Mouse (Mus musculus): ENCODE data around the gene Pbx3.

The Pbx3 gene

DNA sequence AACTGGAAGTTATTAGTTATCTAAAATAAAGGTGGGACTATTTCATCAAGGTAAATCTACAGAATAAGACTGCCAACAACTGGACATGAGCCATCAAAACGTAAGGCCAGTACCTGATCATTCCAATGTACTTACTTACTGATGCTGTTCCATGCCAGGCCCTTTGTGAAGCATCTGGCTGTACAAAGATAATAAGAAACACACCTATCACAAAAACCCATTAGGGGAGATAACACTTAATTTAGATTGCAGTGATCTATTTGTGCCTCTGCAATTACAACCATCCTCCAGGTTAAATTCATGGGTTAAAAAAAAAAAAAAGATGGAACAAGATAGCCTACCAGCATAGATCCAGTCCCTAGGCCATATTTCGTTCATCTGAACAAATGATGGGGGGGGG, 88.7 kb downstream of the Pbx3 start:
- DNase-seq: no peak

DNA sequence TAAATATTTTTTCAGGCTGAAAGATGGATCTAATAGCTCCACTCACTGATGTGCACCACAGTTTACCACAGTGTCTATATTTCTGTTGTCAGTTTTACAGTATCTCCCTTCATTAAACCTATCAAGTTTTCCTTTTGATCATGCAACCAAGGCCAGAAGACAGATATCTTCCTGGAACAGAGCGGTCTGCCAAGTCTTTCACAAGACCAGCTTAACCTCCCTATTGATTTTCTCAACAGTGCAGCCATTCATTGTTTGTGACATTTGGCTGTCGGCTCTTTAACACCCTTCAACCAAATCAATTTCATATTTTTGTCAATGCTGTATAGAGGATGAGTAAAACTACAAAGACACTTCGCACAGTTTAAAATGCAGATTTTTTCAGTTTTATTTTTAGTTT, 91.9 kb downstream of the Pbx3 start:
- no peak for DNase-seq

DNA sequence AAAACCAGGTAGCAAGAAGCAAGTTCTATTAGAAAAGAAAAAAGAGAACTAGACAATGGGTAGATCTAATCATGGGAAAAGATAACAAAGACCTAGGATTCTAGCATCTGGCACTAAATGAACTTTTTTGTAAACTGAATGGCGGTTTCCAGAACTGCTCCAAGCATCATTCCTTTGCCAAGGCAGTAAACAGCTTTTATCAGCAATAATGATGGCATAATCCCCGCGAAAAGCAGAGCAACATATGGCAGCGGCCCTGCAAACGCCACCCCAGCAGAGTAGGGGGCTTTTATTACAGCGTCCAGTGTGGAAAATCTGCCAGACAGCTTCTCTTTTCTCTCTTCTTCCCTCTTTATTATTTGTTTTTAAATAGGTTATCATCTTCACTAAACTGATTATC, 93.2 kb downstream of the Pbx3 start:
- no peak for DNase-seq

DNA sequence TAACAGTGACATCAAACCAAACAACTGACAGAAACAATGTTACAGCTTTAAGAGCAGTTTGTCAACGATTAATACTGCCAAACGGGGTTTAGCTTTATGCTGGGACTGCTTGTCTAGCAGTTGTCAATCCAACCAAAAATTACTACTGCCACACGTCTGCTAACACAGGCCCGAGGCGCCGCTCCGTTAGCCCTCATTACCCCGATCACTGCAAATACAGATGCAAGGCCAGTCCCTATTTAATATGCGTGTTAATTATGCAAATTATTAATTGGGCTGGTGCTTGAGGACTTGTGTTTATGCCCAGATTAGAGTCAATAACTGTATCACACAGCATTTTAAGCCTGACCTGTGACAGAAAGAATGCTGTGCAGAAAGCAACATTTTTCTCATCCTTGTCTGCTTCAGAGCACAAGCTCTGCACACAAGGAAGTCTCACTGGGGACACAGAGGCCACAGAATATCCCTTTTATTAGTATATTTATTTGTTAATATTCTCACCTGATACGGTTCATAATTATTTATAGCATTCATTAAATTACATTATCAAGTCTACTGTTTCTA, 97.2 kb downstream of the Pbx3 start:
- DNase-seq: no peak

DNA sequence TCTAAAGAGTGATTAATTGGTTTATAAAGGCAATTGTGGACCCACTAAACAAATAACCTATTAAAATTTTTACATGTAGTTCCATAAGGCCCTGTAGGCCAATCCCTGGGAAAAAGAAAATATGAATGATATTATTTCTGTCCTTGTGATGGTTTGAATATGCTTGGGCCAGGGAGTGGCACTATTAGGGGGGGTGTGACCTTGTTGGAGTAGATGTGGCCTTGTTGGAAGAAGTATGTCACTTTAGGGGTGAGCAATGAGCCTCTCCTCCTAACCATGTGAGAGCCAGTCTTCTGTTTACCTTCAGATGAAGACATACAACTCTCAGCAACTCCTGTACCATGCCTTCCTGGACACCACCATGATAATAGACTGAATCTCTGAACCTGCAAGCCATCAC, 110.9 kb downstream of the Pbx3 start:
- no peak for DNase-seq

DNA sequence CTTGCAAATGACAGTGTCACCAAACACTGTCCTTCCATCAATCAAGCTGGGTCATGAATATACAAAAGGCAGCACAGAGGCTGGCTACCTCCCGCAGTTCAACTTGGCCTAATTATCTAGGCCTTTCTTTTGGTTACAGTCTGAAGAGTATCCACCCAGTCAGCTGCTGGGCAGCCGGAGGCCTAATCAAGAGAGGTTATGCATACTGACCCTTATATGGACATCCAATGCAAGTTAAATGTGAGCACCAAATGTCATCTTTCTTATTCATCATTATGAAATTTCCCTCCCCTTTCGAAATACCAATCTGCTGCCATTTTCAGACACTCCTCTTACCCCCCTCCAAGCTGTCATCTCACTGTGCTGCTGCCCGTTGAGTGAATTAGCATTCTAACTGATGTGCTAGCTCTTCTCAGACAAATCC, 112.3 kb downstream of the Pbx3 start:
- DNase-seq: no peak

DNA sequence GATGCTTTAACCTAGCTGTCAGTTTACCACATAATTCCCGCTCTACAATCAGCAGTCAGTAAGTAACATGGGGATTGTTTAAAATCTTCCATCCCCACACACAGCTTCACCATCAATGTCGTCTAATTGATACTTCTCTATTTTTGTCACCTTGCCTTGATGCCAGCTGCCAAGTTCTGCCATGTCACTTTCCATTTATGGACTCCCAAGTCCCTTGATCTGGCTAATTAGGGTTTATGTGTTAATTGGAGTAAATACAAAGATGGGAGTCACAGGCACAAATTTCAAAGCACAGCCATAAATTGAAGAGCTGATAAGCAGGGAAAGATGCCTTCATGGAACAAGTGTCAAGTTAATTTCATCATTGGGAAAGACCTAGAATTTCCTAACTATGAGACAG, 114.7 kb downstream of the Pbx3 start:
- DNase-seq: no peak

DNA sequence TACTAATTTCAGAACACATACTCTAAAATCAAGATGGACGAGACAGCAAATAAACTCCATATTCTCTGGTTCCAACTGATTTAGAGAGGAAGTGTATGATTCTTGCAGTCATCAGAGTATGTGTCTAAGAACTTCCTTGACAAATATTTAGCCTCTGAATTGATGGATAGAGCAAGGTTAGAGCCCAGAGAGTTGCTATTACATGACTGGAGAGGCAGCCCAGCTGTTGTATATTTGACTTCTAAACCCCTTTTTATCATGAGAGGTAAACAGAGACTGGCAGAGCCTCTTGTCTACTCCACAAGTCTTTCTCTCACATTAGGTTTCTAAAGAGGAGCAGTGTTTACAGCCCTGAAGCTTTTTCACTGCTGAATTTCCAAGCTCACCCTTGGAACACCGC, 115.3 kb downstream of the Pbx3 start:
- DNase-seq: no peak

DNA sequence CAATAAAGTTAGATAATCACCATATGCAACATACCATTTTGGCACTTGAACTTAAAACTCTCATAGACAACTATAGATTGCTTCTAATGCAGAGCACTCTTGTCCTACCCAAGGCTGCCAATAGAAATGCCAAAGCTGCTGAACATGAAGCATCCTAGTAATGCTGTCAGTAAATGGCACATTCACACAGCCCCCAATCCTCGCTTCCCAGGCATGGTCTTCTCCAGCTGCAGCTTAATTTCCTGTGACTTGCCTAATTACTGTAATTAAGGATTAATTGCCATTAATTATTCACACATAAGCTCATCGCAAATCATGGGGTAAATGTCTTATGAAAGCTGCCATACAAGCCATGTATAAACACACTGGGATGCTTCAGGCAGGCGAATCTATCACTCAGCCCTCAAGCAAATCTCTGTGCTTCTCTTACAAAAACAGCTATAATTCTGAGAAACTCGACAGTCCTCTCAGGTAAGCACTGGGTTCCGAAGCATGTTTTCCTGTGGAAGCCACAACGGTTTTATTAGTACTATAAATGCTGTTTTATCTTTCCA, 116.9 kb downstream of the Pbx3 start:
- no peak for DNase-seq

DNA sequence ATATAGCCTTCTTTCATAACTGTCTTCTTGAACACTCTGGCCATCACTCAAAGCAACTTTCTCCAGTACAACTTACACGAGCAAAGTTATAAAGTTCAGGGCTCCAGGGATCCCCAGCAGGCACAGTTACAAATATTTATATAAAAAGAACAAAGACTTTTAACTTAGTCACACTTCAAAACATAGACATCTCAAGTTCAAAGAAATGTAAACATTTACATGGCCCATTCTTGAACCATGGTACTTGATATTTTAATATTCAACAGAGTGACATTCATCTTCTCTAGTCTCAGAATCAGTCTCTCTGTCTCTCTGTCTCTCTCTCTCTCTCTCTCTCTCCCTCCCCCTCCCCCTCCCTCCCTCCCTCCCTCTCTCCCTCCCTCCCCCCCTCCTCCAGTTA, 119.3 kb downstream of the Pbx3 start:
- DNase-seq: no peak

DNA sequence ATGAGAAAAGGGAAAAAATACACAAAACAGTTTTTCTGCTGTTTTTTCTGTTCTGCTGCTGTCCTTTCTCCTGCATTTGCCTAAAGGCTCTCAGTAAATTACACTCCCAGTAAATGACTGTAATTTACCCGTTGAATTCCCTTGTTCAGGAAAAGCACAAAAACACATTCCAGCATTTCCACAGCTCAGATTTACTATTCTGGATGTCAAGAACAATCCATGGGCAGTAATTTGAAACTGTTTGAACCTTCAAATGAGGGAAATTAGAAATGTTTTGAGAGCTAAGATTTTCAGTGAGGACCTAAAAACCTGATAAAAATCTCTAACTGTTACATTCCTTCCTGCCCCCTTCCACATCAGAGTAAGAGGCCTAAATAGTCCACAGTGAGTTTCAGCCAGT, 119.8 kb downstream of the Pbx3 start:
- DNase-seq: no peak

DNA sequence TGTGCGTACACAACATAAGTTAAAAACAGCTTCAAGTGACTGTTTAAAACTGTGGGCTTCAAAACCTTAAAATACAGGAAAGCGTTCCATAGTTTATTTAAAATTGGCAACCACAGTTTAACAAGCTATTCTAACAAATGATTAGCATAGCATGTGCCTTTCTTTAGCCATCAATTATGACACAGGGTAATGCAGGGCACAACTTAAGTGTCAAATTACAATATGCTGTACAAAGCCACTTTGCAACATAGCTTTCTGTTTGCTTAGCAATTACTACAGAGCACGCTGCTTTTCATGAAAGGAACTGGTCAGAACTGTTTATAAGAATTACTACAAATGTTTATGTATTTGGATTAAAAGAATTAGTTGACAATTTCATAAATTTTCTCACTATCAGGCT, 120.7 kb downstream of the Pbx3 start:
- no peak for DNase-seq

DNA sequence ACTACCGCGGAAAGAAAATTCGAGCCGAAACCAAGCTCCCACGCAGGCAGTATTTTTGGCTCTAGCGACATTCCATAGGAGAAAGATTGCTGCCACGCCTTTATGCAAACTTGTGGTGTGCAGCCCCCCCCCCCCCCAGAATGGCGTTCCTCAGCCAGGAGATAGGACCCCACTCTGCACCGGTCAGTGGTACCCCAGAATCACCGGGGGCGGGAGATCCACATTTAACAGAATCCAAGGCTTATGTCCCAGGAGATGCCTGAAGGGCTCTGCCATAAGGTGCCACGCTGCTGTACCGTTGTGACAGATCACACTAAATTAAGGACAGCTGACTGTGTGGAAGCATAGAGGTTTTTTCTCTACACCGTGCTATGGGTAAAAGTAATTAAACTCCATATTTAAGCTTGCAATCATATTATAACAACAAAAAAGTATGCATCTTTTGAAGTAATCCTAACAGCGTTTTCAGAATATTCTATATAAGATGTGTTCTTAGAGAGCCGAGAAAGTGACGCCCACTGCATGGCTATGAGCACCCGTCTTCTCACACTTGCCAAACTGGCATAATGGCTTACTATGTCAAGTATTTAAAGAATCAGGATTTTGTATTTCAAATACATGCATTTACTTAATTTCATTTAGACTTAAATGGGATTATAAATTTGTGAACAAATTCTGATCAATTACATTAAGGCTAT, 122.8 kb downstream of the Pbx3 start:
- DNase-seq: no peak

DNA sequence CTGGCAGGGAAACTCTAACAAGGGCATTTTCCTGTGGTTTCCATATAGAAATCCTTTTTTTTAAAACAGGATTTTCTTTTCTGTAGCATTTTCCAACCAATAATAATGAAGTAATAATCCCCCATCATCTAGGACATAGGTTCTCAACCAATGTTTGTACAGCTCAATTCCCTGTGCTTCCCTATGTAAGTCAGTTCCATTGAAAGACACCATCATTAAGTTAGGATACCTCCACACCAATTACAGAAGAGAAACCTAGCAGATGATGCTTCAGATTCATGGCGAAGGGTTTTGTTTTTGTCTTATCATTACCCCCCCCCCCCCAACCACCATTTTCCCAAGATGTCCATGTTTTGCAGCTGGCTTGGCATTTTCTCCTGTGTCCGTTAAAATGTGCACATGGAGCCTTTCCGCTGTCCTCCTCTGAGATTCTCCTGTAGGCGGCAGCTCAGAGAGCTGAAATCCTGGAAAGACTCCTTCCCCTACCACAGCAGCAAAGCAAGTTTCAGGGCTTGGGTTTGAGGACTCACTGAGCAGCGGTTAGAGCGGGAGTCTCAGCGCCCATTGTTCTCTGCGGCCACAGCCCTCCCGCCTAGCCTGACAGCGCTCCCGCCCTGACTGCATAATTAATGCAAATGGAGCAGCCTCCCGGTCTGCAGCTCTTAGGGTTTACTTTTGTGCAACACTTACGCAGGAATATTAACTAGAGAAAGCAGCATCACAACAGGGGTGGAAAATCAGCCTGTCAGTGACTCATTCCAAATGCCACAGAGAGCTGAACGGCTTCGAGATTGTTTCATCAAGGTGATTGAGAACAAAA, 123.6 kb downstream of the Pbx3 start:
- DNase-seq: peak; percentile 13

DNA sequence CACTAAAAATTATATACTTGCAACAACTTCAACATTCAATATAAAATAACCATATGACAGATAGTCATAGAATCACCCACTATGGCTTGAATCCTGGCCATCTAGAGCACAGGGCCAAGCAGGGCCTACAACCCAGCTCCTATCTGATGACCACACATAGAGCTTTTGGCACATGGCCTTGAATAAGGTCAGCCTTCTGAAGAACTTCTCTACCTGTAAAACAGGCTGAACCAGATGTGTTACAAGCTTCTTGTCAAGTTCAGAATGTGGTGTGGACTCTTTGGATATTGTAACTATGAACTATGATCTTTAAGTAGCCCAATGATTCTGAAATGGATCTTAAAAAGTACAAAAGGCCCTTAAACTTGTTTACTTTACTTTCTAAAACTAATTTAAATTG, 132.1 kb downstream of the Pbx3 start:
- DNase-seq: no peak

DNA sequence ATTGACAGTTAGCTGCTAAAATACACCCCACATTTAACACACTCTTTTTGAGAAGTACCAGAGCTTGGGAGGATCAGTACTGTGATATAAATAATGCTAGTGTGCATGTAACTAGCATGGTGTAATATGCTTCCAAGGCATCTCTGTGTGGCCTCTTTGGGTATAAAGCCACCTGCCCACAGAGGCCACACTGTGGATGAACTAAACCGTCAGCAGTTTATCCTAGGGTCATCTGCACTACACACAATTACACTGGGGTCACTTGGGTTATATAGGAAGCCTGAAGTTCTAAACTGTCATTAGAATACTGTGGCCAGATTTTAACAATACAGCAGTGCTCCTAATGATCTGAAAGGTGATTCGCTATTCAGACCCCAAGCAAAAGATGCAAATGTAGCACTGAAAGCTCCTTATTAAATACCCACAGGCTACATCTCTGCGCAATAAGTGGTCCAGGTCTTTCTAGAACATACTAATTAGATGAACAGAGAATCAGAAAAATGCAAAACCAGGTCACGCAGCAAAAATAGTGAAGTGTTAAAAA, 133.6 kb downstream of the Pbx3 start:
- no peak for DNase-seq

DNA sequence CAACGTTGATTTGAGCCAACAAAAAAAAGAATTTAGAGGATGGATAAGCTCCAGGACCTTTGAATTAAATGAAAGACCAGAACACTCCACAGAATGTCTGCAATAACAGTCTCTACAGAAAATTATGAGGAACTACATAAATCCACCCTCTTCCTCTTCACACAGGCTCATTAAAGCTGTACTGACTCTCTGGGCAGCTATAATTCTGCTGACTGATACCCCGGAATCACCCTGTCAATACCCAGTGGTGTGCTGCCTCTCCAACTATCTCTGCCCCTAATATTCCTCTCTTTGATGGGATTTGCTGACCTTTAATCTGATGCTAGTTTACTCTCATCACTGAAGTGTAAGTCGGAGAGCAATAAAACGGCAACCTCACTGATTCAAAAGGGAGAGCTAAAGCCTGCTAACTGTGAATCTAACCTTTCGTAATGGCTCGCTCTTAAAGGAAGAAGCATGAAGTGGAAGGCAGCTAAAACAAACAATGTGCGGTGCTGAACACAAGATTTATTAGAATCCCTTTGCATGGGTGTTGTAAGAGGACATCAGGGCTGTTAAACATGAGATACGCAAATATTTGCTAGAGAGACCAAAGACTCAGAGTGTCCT, 137.4 kb downstream of the Pbx3 start:
- no peak for DNase-seq

DNA sequence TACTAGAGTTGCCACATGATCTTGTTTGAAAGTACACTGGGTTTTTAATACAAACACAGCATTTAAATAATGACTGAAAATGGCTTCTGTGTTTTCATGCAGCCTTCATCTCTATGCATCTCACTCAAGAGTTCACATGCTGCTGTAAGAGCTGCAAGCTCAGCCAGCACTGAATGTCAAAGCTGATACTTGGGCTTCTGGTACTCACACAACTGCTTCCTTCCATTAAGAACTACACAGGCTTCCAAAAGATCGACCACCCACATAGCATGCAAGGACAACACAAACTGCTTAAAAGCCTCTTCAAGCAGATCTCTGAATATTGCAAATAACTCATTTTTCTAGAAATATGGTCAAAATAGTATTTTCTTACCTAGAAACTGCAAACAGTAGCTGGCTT, 138.7 kb downstream of the Pbx3 start:
- no peak for DNase-seq

DNA sequence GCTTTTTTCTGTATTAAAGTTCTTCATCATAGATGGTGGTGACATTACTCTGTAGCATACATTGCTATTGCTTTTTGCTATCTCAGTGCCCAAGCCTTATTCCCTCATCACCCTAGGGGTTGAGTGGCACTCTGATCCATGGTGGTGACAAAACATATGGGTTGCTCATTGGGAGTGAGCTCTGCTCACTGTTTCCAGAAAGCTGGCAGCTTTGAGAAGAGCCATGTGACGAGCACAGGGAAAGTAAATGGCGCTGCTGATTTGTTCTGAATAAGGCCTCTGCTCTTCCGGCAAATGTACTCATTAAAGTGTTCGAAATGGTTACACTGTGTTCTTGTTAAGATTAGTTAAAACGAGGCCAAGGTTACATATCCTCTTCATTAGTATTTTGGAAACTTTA, 139.7 kb downstream of the Pbx3 start:
- no peak for DNase-seq

DNA sequence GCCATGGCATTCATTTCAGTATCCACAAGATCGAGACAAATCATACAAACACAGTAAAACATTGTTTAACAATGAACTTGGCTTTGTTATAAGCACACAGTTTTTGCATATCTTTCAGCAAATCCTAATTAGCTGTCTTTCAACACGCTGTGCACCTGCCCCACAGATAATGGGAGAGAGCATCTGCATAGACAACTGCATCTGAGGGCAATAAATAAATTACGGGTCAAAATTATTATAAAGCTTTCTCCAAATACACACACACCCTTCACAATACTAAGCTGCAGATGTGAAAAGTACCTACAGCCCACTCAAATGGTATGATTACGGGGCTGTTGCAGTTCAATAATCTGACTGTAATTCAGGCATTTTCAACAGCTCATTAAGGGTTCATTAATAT, 145.3 kb downstream of the Pbx3 start:
- no peak for DNase-seq

DNA sequence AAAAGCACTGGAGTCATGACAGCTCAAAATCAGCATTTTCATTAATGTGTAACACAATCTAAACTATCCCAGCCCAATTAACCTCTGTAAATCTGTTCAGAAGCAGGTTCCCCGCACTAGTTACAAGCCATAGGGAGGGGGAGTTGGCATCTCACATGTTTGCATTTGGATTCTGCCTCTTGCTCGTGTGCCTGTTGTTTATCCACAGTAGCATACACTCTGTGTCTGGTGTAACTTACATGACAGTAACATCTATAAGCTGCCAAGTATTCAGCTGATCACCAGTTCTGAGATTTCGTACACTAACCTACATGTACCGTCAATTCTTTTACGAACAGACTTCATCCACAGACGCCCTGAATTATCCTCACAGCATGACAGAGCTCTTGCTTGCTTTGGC, 147.5 kb downstream of the Pbx3 start:
- no peak for DNase-seq

DNA sequence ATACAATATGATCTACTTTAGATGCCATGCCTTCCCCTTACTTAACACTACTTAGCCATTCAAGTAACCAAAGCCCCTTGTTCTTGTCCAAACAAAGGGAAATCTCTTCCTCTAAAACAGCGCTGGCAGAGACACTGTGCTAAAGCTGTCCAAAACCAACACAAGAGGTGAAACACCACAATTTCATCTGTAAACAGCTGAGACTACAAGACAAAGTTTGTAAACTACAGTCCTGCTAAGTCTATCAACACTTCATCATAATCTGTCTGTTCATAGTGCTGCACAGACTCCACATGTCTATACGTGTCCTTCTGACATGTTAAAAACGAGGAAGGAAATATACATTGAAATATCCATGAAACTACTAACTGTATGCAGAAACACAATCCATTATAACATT, 151.5 kb downstream of the Pbx3 start:
- no peak for DNase-seq

DNA sequence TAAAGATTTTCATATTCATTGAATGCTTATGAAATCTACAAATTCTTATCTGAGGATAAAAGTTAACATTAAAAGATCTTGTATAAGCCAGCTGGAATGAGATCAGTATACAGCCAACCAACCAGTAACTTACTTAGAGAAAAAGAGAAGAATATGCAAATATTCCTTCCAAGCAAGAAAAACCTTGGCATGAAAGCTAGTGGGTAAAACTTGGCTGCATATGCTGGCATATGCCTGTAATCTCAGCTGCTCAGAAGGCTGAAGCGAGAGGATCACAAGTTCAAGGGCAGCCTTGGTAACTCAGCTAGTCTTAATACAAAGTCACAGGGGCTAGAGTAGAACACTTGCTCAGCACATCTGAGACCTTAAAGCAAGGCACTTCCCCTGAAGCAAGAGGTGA, 153.8 kb downstream of the Pbx3 start:
- no peak for DNase-seq
